Mouse (Mus musculus) myocyte (in vitro differentiated cells): ENCODE results near the gene Aar2. TPM values are rescaled to one million over a fixed set of nuclear protein-coding genes. Genes with fewer than 3 reads are reported as not detected.

Source experiments
- H3K27me3 ChIP-seq: one replicate; pipeline ENCODE4 v1.6.1; 2011; ENCODE audit not compliant: control insufficient read depth, insufficient read depth, insufficient read length
- H3K36me3 ChIP-seq: one replicate; pipeline ENCODE4 v1.6.1; 2011; ENCODE audit not compliant: control insufficient read depth, insufficient read depth
- H3K4me2 ChIP-seq: one replicate; pipeline ENCODE4 v1.6.1; 2011; ENCODE audit warnings: low read depth, control low read depth
- H3K4me3 ChIP-seq: one replicate; pipeline ENCODE4 v1.5.1; 2011; ENCODE audit warnings: mild to moderate bottlenecking, control low read depth, moderate library complexity
- H3K79me2 ChIP-seq: one replicate; pipeline ENCODE4 v1.6.1; 2011; ENCODE audit not compliant: control insufficient read depth, insufficient read depth
- H3ac ChIP-seq: one replicate; pipeline ENCODE4 v1.6.1; 2011; ENCODE audit not compliant: control insufficient read depth, insufficient read length
- CEBPB ChIP-seq: IDR thresholded peaks from 2 replicates; pipeline ENCODE4 v1.6.1; 2011; ENCODE audit warnings: mild to moderate bottlenecking, moderate library complexity; ENCODE audit not compliant: poor library complexity, insufficient read depth, severe bottlenecking
- E2F4 ChIP-seq: IDR thresholded peaks from one replicate; pipeline ENCODE4 v1.6.1; 2011; ENCODE audit warnings: mild to moderate bottlenecking, control low read depth, moderate library complexity; ENCODE audit not compliant: insufficient read depth
- MAX ChIP-seq: IDR thresholded peaks from one replicate; pipeline ENCODE4 v1.6.1; 2011; ENCODE audit warnings: low read depth, mild to moderate bottlenecking, control low read depth
- MYOD1 ChIP-seq, 3 experiments: IDR thresholded peaks; one replicate each; pipeline ENCODE4 v1.6.1; 2011; ENCODE audit warnings: control low read depth in 2 of 3, low read depth in 2 of 3, mild to moderate bottlenecking in 2 of 3, moderate library complexity in 1 of 3; ENCODE audit not compliant: insufficient read length in 2 of 3, control insufficient read depth in 1 of 3
- MYOG ChIP-seq, 3 experiments: IDR thresholded peaks; one replicate each; pipeline ENCODE4 v1.6.1; 2011; ENCODE audit warnings: control low read depth in 2 of 3, low read depth in 2 of 3, mild to moderate bottlenecking in 2 of 3; ENCODE audit not compliant: insufficient read length in 2 of 3, control insufficient read depth in 1 of 3, insufficient read depth in 1 of 3
- POLR2A ChIP-seq: IDR thresholded peaks from one replicate; pipeline ENCODE4 v1.6.1; 2011; ENCODE audit warnings: low read depth, mild to moderate bottlenecking, control low read depth, moderate library complexity; ENCODE audit not compliant: insufficient read length
- POLR2AphosphoS2 ChIP-seq: IDR thresholded peaks from one replicate; pipeline ENCODE4 v1.6.1; 2011; ENCODE audit warnings: low read depth, control low read depth; ENCODE audit not compliant: insufficient read length
- REST ChIP-seq: IDR thresholded peaks from one replicate; pipeline ENCODE4 v1.6.1; 2011; ENCODE audit warnings: mild to moderate bottlenecking, control low read depth, moderate library complexity; ENCODE audit not compliant: insufficient read depth, insufficient read length
- SRF ChIP-seq: IDR thresholded peaks from one replicate; pipeline ENCODE4 v1.6.1; 2011; ENCODE audit warnings: low read depth; ENCODE audit not compliant: control insufficient read depth, insufficient read length
- TCF12 ChIP-seq: IDR thresholded peaks from one replicate; pipeline ENCODE4 v1.6.1; 2011; ENCODE audit warnings: mild to moderate bottlenecking, control low read depth; ENCODE audit not compliant: poor library complexity, insufficient read depth, severe bottlenecking
- TCF3 ChIP-seq: IDR thresholded peaks from one replicate; pipeline ENCODE4 v1.6.1; 2011; ENCODE audit warnings: low read depth, control low read depth; ENCODE audit not compliant: insufficient read length
- USF1 ChIP-seq: IDR thresholded peaks from one replicate; pipeline ENCODE4 v1.6.1; 2011; ENCODE audit warnings: low read depth, mild to moderate bottlenecking, control low read depth, moderate library complexity
- polyA plus RNA-seq: library from polyadenylated mRNA; unstranded; fragments of >200 nt; fragmentation: generic; extraction: Trizol; gene quantifications from one replicate; pipeline ENCODE4 v1.2.1, GENCODE M21; 2012; ENCODE audit warnings: missing spikeins

The Aar2 gene
- polyA plus RNA-seq, 1 experiment: 22.4 TPM

DNA sequence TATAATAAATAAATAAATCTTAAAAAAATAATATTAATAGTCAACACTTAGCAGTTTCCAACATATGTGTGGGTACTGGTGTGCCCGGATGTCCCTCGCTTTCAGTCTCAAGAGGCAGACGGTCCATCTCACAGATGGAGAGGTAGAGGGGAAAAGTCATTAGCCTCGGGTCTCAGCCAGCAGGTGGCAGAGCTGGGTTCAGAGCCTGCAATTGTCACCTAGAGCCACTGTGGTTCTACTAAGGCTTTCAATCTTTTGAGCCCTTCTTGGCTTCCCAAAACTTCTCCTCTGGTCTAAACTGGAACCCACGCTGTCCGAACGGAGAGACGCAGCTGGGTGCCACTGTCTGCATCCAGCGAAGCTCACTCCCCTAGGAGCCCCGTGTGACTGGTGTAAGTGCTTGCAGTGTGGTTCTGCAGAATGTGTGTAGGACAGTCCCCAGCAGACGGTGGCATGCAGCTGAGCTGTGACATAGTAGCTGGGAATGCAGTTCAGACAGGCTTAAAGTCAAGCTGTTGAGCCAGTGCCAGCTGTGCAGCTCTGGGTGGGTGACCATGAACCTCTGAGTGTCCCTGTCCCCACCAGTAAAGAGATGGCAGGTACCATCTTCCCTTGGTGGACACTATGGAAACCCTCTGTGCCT is 36.9 kb downstream of the Aar2 start:
- H3K4me2 ChIP-seq: no peak overlapping the region
- no peak for TF ChIP-seq TCF12
- no peak for TF ChIP-seq CEBPB
- TF ChIP-seq MYOG (IDR thresholded peaks at IDR 0.05; ENCODE audit: control insufficient read depth in 1 of 3, insufficient read depth in 1 of 3, insufficient read length in 2 of 3, low read depth in 2 of 3): no peak
- H3K4me3 ChIP-seq: no peak overlapping the region
- H3K79me2 ChIP-seq: no peaks in the 10 kb centered on the region
- no peak overlapping the region for H3ac ChIP-seq
- H3K27me3 ChIP-seq: peaks cover 37% of the 10 kb centered on the region
- no peaks in the 10 kb centered on the region for H3K36me3 ChIP-seq

DNA sequence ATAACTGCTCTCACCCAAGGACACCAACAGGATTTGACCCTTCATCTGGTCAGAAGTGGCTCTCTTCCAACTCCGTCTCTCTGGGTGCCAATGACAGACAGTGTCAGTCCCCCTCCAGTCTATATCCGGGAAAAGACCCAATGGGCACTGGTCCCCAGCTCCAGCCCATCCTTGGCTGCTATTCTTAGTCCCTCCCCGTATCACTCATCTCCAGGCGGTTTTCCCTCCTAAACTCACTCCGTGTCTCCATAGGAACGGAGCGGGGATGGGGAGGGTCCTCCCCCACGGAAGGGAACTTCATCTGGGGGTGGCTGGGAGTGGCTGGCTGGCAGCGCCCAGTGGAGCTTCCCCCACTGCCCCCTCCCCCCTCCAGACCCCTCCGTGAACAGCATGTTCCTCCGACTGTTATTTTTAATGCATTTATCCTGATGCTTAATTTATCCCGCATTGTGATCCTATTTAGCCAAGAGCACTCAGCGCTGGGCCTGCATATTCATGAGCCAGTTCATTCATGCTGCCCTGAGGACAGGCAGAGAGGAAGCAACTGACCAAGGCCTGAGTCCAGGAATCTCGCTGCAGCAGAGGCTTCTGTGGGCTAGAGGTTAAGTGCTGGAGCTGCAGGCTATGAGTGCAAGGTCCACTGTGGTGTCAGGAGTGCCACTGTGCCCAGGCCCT is 37.5 kb downstream of the Aar2 start:
- no peak overlapping the region for H3K4me2 ChIP-seq
- H3K27me3 ChIP-seq: peaks cover 32% of the 10 kb centered on the region
- no peaks in the 10 kb centered on the region for H3K36me3 ChIP-seq
- TF ChIP-seq E2F4 (no peak), TCF3 (no peak), SRF (no peak), TCF12 (no peak), MYOD1 (IDR thresholded peaks at IDR 0.05; ENCODE audit: control insufficient read depth in 1 of 3, insufficient read length in 2 of 3, low read depth in 2 of 3) (no peak), USF1 (no peak), POLR2A (no peak), REST (no peak), MAX (no peak), CEBPB (no peak), POLR2AphosphoS2 (no peak), MYOG (IDR thresholded peaks at IDR 0.05; ENCODE audit: control insufficient read depth in 1 of 3, insufficient read depth in 1 of 3, insufficient read length in 2 of 3, low read depth in 2 of 3) (no peak)
- no peak overlapping the region for H3ac ChIP-seq
- H3K79me2 ChIP-seq: no peaks in the 10 kb centered on the region
- no peak overlapping the region for H3K4me3 ChIP-seq

DNA sequence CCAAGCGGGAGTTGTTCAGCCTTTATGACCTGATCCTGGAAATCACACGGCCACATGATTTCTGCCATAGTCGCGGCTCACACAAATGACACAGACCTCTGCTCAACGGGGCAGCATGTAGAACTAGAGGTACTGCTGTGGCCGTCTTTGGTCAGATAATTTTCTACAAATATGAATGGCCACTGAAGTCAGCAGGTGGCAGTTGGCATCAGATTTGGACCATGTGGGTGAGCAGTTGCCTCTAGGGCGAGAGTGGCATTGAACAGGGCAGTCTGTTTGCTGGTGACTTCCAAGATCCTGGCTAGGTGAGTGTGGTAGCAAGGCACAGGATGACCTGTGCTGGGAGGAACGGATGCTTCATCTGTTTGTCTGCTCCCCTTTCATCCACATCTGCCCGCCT is 42.1 kb downstream of the Aar2 start:
- Histone ChIP-seq H3K36me3 (no peaks in the 10 kb centered on the region), H3K27me3 (peaks cover 13% of the 10 kb centered on the region), H3ac (no peak overlapping the region), H3K4me2 (no peak overlapping the region), H3K4me3 (no peak overlapping the region), H3K79me2 (no peaks in the 10 kb centered on the region)
- TF ChIP-seq POLR2AphosphoS2: no peak
- TF ChIP-seq TCF3: no peak
- TF ChIP-seq POLR2A: no peak
- no peak for TF ChIP-seq MYOD1 (IDR thresholded peaks at IDR 0.05; ENCODE audit: control insufficient read depth in 1 of 3, insufficient read length in 2 of 3, low read depth in 2 of 3)
- TF ChIP-seq MAX: no peak
- TF ChIP-seq SRF: no peak
- TF ChIP-seq CEBPB: no peak
- TF ChIP-seq TCF12: no peak
- TF ChIP-seq REST: no peak
- no peak for TF ChIP-seq E2F4
- no peak for TF ChIP-seq USF1
- TF ChIP-seq MYOG (IDR thresholded peaks at IDR 0.05; ENCODE audit: control insufficient read depth in 1 of 3, insufficient read depth in 1 of 3, insufficient read length in 2 of 3, low read depth in 2 of 3): no peak

DNA sequence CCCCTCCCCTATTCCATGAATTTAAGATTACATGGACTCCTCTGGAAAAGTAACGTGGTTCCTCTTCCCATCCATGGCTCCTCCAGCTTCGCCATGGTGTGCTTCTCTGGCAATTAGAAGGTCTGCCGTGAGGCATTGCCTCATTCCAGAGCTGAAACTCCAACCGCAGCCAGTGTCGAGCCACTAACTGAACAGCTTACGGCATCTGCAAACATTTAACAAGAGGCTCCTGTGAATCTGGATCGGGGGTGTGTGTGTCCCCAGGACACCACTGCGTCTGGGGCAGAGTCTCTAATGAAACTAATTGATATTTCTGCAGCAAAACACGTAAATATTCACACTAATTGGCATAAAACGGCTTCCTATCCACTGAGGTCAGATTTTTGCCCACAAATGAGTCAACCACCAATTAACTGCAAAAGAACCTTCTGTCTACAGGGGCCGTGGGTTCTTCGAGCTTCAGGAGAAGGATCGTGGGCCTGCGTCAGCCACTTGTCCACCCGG is 47.7 kb downstream of the Aar2 start:
- Histone ChIP-seq H3ac (no peak overlapping the region), H3K4me2 (no peak overlapping the region), H3K79me2 (no peaks in the 10 kb centered on the region), H3K4me3 (no peak overlapping the region), H3K27me3 (peaks cover 34% of the 10 kb centered on the region), H3K36me3 (no peaks in the 10 kb centered on the region)
- TF ChIP-seq SRF (no peak), REST (no peak), MAX (no peak), MYOG (IDR thresholded peaks at IDR 0.05; ENCODE audit: control insufficient read depth in 1 of 3, insufficient read depth in 1 of 3, insufficient read length in 2 of 3, low read depth in 2 of 3) (no peak), MYOD1 (IDR thresholded peaks at IDR 0.05; ENCODE audit: control insufficient read depth in 1 of 3, insufficient read length in 2 of 3, low read depth in 2 of 3) (no peak), E2F4 (no peak)

DNA sequence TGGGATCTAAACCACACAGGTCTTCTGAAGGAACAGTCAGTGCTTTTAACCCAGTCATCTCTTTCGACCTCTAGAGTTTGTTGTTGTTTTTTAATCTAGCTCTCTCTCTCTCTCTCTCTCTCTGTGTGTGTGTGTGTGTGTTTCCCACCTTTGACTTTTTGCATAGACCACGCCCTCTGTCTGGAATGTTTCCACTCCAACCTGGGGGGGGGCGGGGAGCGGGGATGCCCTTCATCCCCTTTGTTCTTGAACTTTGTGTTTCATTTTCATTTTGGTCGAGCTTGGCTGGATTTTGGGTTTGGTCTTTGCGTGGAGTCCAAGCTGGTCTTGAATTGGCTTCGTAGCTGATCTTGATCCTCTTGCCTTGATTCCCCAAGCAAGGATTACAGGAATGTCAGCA is 55.2 kb downstream of the Aar2 start:
- no peaks in the 10 kb centered on the region for H3K36me3 ChIP-seq

More for the DNA sequence above, 55.2 kb downstream of the Aar2 start:
- Histone ChIP-seq H3K4me3 (no peak overlapping the region), H3K27me3 (peaks cover 59% of the 10 kb centered on the region), H3K79me2 (no peaks in the 10 kb centered on the region), H3ac (no peak overlapping the region), H3K4me2 (no peak overlapping the region)
- TF ChIP-seq MYOG (IDR thresholded peaks at IDR 0.05; ENCODE audit: control insufficient read depth in 1 of 3, insufficient read depth in 1 of 3, insufficient read length in 2 of 3, low read depth in 2 of 3) (no peak), POLR2A (no peak), CEBPB (no peak), POLR2AphosphoS2 (no peak), TCF12 (no peak), USF1 (no peak)
